Mouse (Mus musculus): ENCODE data around the gene Cyb561d1. TPM values are rescaled to one million over a fixed set of nuclear protein-coding genes. Genes with fewer than 3 reads are reported as not detected.
A peak's percentile ranks its signal among the peaks of the same experiment; 100 is the strongest.

Cyb561d1 gene
- polyA plus RNA-seq, 1 experiment from 2014 or later = 4.9 TPM

DNA sequence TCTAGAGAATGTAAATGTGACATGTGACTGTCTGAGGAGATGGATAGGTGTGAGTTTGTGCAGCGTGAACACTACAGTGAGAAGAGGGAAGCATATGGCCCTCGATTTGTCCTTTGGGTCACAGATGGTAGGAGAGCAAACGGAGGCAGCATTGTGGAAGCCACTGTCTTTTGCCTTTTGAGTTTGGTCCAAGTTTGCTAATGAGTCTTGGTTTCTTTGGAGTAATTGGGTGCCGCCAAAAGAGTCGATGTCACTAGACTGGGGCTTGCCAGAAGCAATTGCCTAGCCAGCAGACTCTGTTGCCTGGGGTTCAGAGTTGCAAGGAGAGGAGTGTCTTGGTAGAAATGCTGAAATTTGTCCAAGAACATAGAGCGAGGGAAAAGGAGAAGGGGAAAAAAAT is 10.8 kb upstream of the Cyb561d1 start:
- Histone ChIP-seq H3K27me3 (ENCODE audit: low read depth, poor library complexity, severe bottlenecking) (no peaks in the 10 kb centered on the region), H3K4me3 (peak overlapping the region; percentile 79), H3K36me3 (peaks cover 17% of the 10 kb centered on the region), H3K4me1 (peaks cover 25% of the 10 kb centered on the region), H3K9me3 (replicated peaks) (no peaks in the 10 kb centered on the region), H3K27ac (replicated peaks) (no peak overlapping the region)
- WGBS = 94% methylated on average over 6 of the region's 6 CpGs
- DNase-seq (ENCODE audit: low spot score) = no peak

DNA sequence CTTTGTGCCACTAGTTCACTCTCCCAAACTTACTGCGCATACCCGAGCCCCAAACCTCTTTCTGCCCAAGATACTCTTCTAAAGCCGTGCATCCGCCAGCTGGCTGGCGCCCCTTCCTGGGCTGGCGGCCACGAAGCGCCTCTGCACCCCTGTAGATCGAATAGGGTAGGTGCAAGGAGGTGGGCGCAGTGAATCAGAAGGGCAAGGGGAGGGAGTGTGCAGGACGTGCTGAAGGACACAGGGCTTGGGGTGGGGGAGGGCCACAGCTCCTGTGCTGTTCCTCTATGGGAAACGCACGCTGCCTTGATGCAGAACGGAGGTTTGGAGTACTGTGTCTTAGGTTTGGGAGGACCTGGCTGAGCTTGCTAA is 9.7 kb upstream of the Cyb561d1 start, which contains the start of gene Atxn7l2:
Atxn7l2 (minus strand) TSS at position 164 of the 369 bp plus-strand sequence.
- H3K4me3 ChIP-seq = peak within 1 kb of the TSS; percentile 79
- no peaks in the 10 kb centered on the region for H3K9me3 ChIP-seq (replicated peaks)
- peaks cover 27% of the 10 kb centered on the region for H3K4me1 ChIP-seq
- H3K27ac ChIP-seq (replicated peaks) = peak within 1 kb of the TSS; percentile 100
- peaks cover 27% of the 10 kb centered on the region for H3K36me3 ChIP-seq
- H3K27me3 ChIP-seq (ENCODE audit: low read depth, poor library complexity, severe bottlenecking) = no peaks in the 10 kb centered on the region
- WGBS = 1% methylated on average over 14 of the region's 14 CpGs
- no peak for DNase-seq (ENCODE audit: low spot score)

DNA sequence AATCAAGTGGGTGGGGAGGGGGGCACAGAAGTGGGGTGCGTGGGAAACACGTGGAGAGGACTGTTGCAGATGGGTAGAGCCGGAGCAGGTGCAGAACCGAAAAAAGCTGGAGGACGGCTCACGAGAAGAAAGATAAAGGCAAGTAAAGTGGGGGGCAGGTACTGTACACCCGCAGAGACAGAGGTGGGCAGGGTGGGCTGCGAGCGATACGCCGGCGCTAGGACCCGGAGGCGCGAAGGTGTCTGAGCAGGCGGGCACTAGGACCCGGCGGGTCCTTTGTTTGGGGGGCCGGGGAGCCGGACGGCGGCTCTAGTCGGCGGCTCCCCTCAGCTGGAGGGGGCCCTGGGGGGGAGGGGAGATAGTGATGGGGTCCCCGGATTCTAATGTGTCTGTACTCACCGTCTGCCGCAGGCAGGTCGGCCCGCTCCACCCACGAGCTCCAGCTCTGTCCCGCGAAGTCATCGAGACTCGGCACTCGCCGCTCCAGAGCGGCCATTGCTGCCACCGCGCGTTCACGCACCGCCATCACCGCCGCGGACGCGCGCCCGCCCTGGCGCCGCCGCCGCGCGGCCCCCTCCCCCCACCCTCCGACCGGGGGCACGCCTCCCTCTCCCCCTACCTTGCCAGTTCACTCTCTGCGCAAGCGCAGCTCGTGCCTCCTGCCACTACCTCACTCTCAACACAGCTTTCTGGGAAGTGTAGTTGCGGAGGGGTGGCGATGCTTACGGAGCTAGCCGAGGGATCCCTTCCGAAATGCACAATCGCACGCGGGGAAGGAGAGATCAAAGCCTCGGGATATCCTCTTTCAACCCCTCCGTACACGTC is 9.1 kb upstream of the Cyb561d1 start:
- peak; percentile 98 for DNase-seq (ENCODE audit: low spot score)
- no peaks in the 10 kb centered on the region for H3K9me3 ChIP-seq (replicated peaks)
- H3K27ac ChIP-seq (replicated peaks) = peak overlapping the region; percentile 100
- peaks cover 27% of the 10 kb centered on the region for H3K4me1 ChIP-seq
- peaks cover 33% of the 10 kb centered on the region for H3K36me3 ChIP-seq
- peak overlapping the region; percentile 79 for H3K4me3 ChIP-seq
- 1% methylated on average over 72 of the region's 72 CpGs for WGBS
- H3K27me3 ChIP-seq (ENCODE audit: low read depth, poor library complexity, severe bottlenecking) = no peaks in the 10 kb centered on the region

DNA sequence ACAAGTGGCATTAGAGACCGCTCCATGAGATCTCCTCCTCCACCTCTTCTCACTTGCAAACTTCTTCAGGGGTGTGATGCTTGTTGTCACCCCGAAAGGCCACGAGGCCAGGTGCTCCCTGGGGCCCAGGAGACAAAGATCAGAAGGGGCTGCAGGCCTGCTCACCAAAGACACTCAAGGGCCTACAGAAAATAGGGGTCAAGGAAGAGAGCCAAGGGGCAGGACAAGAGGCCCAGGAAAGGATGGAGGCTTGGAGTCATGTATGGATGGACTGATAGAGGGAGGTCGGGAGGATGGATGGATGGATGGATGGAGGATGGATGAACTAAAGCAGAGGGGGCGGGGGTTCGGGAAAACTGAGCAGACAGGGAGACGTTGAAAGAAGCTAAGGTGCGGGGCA is 8.5 kb upstream of the Cyb561d1 start:
- peak; percentile 30 for DNase-seq (ENCODE audit: low spot score)
- peak overlapping the region; percentile 100 for H3K27ac ChIP-seq (replicated peaks)
- WGBS = 10% methylated on average over 8 of the region's 8 CpGs
- peak overlapping the region; percentile 79 for H3K4me3 ChIP-seq
- peaks cover 27% of the 10 kb centered on the region for H3K4me1 ChIP-seq
- H3K36me3 ChIP-seq = peaks cover 40% of the 10 kb centered on the region
- H3K9me3 ChIP-seq (replicated peaks) = no peaks in the 10 kb centered on the region
- H3K27me3 ChIP-seq (ENCODE audit: low read depth, poor library complexity, severe bottlenecking) = no peaks in the 10 kb centered on the region

DNA sequence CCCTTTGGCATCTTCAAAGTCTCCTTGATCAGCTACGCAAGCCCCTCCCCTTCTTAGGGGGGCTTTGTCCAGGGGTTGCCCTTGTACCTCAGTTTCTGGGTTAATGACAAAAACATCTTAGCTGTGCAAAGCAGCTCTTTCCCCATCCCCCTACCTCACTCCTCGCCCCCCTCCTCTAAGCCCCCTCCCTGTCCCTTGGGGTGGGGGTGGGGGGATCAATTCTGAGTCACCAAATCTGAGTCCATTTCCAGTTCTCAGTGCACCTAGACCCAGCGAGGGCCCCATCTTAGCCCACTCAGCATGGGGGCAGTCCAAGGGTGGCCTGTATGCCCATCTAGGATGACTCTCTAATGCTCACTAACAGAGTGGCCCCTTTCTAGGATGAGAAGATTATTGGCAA is 8.0 kb upstream of the Cyb561d1 start:
- no peak for DNase-seq (ENCODE audit: low spot score)
- WGBS = 65% methylated on average over 3 of the region's 3 CpGs
- Histone ChIP-seq H3K4me3 (peak overlapping the region; percentile 79), H3K27me3 (ENCODE audit: low read depth, poor library complexity, severe bottlenecking) (no peaks in the 10 kb centered on the region), H3K27ac (replicated peaks) (peak overlapping the region; percentile 100), H3K4me1 (peaks cover 27% of the 10 kb centered on the region), H3K36me3 (peaks cover 44% of the 10 kb centered on the region), H3K9me3 (replicated peaks) (no peaks in the 10 kb centered on the region)

DNA sequence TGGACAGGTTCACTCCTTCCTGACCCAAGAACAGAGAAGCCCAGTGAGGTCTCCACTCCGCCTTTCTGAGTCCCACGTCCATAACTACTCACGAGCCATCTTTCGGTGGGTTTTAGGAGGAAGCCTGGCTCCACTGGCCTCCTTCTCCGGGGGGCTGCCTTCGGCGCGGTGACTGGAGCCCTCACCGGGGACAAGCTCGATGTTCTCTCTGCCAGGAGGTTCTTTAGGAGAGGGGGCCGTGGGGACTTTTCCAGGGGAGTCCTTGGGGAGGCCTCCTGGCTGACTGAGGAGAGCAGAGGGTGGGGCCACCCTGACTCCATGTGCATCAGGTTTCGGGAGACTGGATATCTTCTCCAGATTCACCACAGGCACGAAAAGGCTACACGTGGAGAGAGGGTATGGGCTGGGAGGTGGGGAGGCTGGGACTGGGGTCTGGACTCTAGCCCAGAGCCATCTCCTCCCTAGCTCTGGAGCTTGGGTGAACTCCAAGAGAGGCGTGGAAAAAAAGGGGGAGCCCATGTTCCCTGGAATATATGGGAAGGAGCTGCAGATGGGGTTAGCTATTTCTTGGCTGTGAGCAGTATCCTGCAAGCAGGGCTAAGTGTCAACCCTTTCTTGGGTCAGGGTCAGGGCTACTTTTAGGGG is 5.8 kb upstream of the Cyb561d1 start:
- no peak overlapping the region for H3K27ac ChIP-seq (replicated peaks)
- H3K9me3 ChIP-seq (replicated peaks) = no peaks in the 10 kb centered on the region
- H3K27me3 ChIP-seq (ENCODE audit: low read depth, poor library complexity, severe bottlenecking) = no peaks in the 10 kb centered on the region
- WGBS = 96% methylated on average over 15 of the region's 15 CpGs
- DNase-seq (ENCODE audit: low spot score) = no peak
- H3K4me1 ChIP-seq = peaks cover 39% of the 10 kb centered on the region
- peaks cover 65% of the 10 kb centered on the region for H3K36me3 ChIP-seq
- H3K4me3 ChIP-seq = no peak overlapping the region

DNA sequence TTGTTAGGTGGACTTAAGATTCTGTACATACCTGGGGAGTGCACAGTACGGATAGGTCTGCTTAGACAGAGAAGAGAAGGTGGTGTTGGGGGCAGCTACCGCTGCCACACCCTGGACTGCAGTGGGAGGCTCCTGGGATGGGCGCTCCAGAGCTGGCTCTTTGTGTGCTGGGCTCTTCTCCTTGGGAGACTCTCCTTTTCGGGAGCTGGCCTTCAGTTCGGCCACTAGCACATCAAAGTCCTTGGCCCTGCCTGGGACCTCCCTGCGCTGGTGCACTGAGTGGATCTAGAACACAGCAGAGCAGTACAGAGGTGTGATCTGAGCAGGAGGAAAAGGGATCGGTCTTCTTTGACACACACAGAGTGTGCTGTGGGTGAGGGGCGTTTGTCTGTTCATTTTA is 4.6 kb upstream of the Cyb561d1 start:
- no peak for DNase-seq (ENCODE audit: low spot score)
- Histone ChIP-seq H3K9me3 (replicated peaks) (no peaks in the 10 kb centered on the region), H3K27ac (replicated peaks) (peak overlapping the region; percentile 2; the same call in 1 of the 2 replicates), H3K4me1 (peaks cover 45% of the 10 kb centered on the region), H3K36me3 (peaks cover 68% of the 10 kb centered on the region), H3K4me3 (no peak overlapping the region), H3K27me3 (ENCODE audit: low read depth, poor library complexity, severe bottlenecking) (no peaks in the 10 kb centered on the region)
- WGBS = 90% methylated on average over 8 of the region's 8 CpGs

DNA sequence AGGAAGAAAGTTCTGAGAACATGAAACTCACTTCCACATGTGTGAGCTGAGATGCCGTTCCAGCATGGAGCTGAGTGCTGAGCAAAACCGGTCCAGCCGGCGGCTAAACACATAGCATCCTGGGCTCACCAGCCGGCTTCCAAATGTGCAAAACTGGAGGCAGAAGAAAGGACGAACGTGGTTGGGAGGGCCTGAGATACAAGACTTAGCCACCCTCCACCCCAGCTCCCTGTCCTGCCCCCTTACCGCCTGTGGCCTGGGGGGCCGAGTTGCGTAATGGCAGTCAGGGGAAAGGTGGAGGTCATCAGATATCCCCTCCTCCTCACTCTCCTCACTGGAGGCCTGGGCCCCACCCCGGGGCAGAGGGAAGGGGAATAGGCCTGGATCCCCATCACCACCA is 3.5 kb upstream of the Cyb561d1 start:
- Histone ChIP-seq H3K9me3 (replicated peaks) (no peaks in the 10 kb centered on the region), H3K4me1 (peaks cover 53% of the 10 kb centered on the region), H3K36me3 (peaks cover 69% of the 10 kb centered on the region), H3K27ac (replicated peaks) (no peak overlapping the region), H3K27me3 (ENCODE audit: low read depth, poor library complexity, severe bottlenecking) (no peaks in the 10 kb centered on the region), H3K4me3 (no peak overlapping the region)
- 89% methylated on average over 11 of the region's 11 CpGs for WGBS
- DNase-seq (ENCODE audit: low spot score) = no peak

DNA sequence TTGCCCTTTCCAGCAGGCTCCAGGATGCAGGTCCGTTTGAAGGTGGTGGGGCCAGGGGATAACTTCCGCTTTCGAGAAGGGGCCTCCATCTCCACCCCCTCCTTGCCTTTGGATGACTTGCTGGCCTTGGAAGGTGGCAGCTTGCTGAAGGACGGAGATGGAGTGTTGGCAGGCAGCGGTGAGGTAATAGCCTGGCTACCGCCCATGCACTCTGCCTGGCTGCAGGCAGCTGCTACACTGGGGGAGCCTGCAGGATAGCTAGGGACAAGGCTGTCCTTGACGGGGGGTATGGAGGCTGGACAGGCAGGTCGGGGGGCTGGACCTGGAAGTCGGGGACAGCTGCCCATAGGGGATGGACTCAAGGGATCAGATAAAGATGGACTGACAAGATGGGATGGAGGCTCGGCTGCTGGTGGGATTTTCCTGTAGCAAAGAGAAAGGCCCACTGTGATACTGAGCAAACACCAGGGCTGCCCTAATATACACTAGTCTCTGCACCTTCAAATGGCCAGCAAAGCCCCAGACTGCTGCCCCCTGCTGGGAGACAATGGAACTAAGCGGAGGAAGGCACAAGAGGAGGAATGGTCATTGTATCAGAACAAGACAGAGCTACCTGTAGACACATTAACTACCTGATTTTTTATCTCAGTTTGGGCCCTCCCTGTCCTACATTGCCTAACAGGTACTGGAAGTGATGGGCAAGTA is 2.8 kb upstream of the Cyb561d1 start:
- no peaks in the 10 kb centered on the region for H3K27me3 ChIP-seq (ENCODE audit: low read depth, poor library complexity, severe bottlenecking)
- peaks cover 76% of the 10 kb centered on the region for H3K36me3 ChIP-seq
- peaks cover 50% of the 10 kb centered on the region for H3K4me1 ChIP-seq
- H3K9me3 ChIP-seq (replicated peaks) = no peaks in the 10 kb centered on the region
- peak; percentile 77 for DNase-seq (ENCODE audit: low spot score)
- H3K4me3 ChIP-seq = no peak overlapping the region
- WGBS = 85% methylated on average over 11 of the region's 11 CpGs
- 0 out of 2 replicates have a peak overlapping the region, but pooled peaks have one; percentile 10 for H3K27ac ChIP-seq (replicated peaks)

DNA sequence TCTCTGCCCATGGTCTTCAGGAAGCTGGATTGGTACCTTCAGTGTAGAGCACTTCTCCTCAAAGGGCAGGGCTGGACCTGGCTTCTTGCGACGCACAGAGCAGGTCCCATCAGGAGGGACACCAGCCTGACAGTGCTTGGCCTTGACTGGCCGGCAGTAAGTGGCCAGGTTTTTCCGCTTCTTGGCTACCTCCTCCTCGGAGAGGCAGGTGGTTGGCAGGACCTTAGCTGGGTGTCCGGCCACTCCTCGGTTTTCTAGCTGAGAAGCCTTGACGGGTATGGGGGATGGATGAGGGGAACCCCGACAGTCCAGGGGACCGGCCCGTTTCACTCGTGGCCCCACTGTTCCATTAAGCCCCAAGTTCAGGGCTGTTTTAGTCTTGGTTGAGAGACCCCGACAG is 2.2 kb upstream of the Cyb561d1 start:
- Histone ChIP-seq H3K4me3 (no peak overlapping the region), H3K4me1 (peaks cover 45% of the 10 kb centered on the region), H3K27ac (replicated peaks) (no peak overlapping the region), H3K36me3 (peaks cover 79% of the 10 kb centered on the region), H3K27me3 (ENCODE audit: low read depth, poor library complexity, severe bottlenecking) (no peaks in the 10 kb centered on the region), H3K9me3 (replicated peaks) (no peaks in the 10 kb centered on the region)
- WGBS = 92% methylated on average over 13 of the region's 13 CpGs
- no peak for DNase-seq (ENCODE audit: low spot score)

DNA sequence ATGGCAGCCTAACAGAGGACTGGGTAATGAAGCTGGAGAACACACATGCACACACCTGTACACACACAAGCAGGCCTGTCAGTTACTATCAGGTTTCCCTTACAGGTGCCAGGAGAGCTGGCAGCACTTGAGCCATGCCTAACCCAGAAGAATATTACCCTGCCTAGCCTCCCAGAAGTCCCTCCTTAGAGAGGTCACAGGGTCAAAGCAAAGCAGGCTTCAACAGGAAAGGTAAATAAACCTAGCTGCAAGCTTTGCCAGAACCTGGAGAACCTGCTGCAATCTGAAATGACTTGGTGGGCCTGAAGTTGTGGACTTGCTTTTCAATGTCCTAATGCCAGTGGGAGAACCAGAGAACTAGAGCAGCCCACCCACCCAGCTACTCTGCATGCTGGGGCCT is 1.5 kb upstream of the Cyb561d1 start:
- DNase-seq (ENCODE audit: low spot score) = no peak
- H3K27ac ChIP-seq (replicated peaks) = no peak overlapping the region
- H3K27me3 ChIP-seq (ENCODE audit: low read depth, poor library complexity, severe bottlenecking) = no peaks in the 10 kb centered on the region
- peaks cover 44% of the 10 kb centered on the region for H3K4me1 ChIP-seq
- peaks cover 73% of the 10 kb centered on the region for H3K36me3 ChIP-seq
- no peak overlapping the region for H3K4me3 ChIP-seq
- no peaks in the 10 kb centered on the region for H3K9me3 ChIP-seq (replicated peaks)

DNA sequence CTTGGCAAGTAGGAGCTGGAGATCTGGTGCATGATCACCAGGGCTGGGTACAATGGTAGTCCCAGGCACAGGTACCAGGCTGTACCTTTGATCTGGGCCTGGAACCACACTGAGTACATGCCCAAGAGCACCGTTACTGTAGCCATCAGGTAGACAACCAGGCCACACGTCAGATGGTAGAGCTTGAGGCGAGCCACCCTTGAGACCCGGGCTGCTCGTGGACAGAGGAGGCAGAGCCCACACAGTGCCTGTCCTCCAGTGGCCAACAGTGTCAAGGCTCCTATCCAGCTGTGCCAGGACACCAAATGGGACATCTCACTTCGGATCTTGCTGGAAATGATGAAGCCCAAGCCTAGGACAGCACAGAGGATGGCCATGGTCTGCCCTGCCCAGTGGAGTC is 1.8 kb downstream of the Cyb561d1 start:
- Histone ChIP-seq H3K9me3 (replicated peaks) (no peaks in the 10 kb centered on the region), H3K27me3 (ENCODE audit: low read depth, poor library complexity, severe bottlenecking) (no peaks in the 10 kb centered on the region), H3K36me3 (peaks cover 40% of the 10 kb centered on the region), H3K4me1 (peaks cover 64% of the 10 kb centered on the region), H3K4me3 (no peak overlapping the region), H3K27ac (replicated peaks) (0 out of 2 replicates have a peak overlapping the region, but pooled peaks have one; percentile 13)
- 96% methylated on average over 6 of the region's 6 CpGs for WGBS
- no peak for DNase-seq (ENCODE audit: low spot score)

All from midbrain, embryonic 10.5 days (tissue).